Mouse (Mus musculus) bone marrow, adult 2 months (tissue): ENCODE measurements around the gene Vsig2.

Experiments
- CTCF ChIP-seq: fragments of 200-500 bp; IDR thresholded peaks from 2 replicates; pipeline ENCODE4 v1.5.1; 2011; ENCODE audit warnings: low read length, control low read depth; ENCODE audit not compliant: control insufficient read depth, insufficient read depth
- POLR2A ChIP-seq: fragments of 200-500 bp; IDR thresholded peaks from 2 replicates; pipeline ENCODE4 v1.6.1; 2011; ENCODE audit warnings: low read depth, mild to moderate bottlenecking, control low read depth, low read length, borderline replicate concordance; ENCODE audit not compliant: control insufficient read depth

- TF ChIP-seq CTCF = no peak
- no peak for TF ChIP-seq POLR2A
Observed at GRCm38 (mm10) chr9:37506023-37506422, 33.0 kb upstream of the Vsig2 start.
